Mouse (Mus musculus): ENCODE results near the gene Krt90.

DNA sequence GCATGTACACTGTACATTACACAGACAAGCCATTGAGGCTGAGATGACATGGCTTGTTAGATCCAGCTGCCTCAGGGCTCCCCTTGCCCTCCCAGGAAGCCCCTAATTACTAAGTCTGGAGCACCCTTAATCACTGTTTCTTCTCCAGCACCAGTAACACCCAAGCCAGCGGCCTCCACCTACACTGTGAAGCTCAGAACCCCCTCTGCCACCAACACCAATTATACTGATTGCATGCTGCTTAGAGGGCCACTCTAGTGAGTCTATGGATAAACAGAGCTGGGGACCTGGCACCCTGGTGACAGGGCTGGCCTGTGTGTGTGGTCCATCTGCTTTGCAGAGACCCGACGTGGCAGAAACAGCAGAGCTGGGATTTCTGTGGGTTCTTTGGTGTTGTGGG is 18.3 kb downstream of the Krt90 start:
- TF ChIP-seq EP300 (IDR thresholded peaks at IDR 0.05; ENCODE audit: low read depth) (no peak), CTCF (IDR thresholded peaks at IDR 0.05; ENCODE audit: low read depth) (no peak)

All from liver, embryonic 14.5 days (tissue).